8 mouse cellular contexts compared by ENCODE assay signal in the genomic region with DNA sequence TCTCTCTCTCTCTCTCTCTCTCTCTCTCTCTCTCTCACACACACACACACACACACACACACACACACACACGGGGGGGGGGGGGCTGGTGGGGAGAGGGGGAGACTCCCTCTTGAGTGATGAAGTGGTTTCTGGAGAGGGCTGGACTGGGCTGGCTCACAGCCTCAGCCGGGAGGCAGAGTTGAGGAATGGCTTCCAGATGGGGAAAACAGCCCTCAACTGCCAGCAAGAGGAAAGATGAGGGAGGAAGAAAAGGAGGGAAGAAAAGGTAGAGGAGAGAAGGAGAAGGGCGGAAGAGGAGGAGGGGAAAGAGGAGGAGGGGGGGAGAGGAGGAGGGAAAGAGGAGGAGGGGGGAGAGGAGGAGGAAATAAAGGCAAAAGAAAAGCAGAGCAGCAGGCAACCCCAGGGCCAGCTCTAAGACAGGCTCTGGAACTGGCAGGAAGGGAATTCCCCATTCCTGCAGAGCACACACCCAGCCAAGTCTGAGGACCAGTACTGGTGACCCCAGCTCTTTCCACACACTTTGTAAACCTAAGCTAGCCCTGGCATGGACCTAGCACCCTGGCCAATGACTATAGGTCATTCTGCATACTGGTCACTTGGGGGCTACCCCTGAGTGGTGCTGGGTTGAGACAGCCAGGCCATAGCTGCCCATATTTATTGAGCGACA. TPM values are rescaled to one million over a fixed set of nuclear protein-coding genes. Genes with fewer than 3 reads are reported as not detected.
DNase-seq lines count a peak whose midpoint lies in the region; ATAC-seq and TF ChIP-seq lines count a peak whose summit lies in the region.

No protein-coding gene starts in this region.

- H3K27me3 ChIP-seq in G1E (ENCODE audit: insufficient read depth, low read length) = no peaks in the 10 kb centered on the region
- no peaks in the 10 kb centered on the region for H3K27me3 ChIP-seq in heart, embryonic 15.5 days

- DNase-seq in G1E (ENCODE audit: low spot score) = no peak
- DNase-seq in embryo, embryonic 9.5 days (ENCODE audit: extremely low spot score) = peak; percentile 53
- peak; percentile 58 for DNase-seq in kidney, postnatal 14 days
- peak; percentile 62 to 86 for DNase-seq in lung, postnatal 4 days
- DNase-seq in adrenal gland, adult (ENCODE audit: inconsistent age in 2 of 2, low spot score in 1 of 2) = no peak
- no peak for DNase-seq in T-cell, adult 2 months (ENCODE audit: low spot score)
- no peak for DNase-seq in retina, embryonic 14.5 days (ENCODE audit: low spot score)

- no peaks in the 10 kb centered on the region for H3K9me3 ChIP-seq in G1E (replicated peaks)
- H3K9me3 ChIP-seq in heart, embryonic 15.5 days (replicated peaks) = no peaks in the 10 kb centered on the region

- 33% methylated on average over 3 of the region's 4 CpGs for WGBS in heart, embryonic 15.5 days

- peak overlapping the region; percentile 91 for H3K27ac ChIP-seq in heart, embryonic 15.5 days

- peaks cover 84% of the 10 kb centered on the region for H3K36me3 ChIP-seq in G1E (replicated peaks)
- no peaks in the 10 kb centered on the region for H3K36me3 ChIP-seq in heart, embryonic 15.5 days

- ATAC-seq in G1E (ENCODE audit: extremely low read depth, insufficient number of reproducible peaks, low FRiP score, poor library complexity, severe bottlenecking) = no peak
- ATAC-seq in heart, embryonic 15.5 days (replicated peaks; ENCODE audit: insufficient number of reproducible peaks, insufficient read depth, low FRiP score, low read depth) = peak; percentile 48; the same call in 1 of the 2 replicates

- peaks cover 95% of the 10 kb centered on the region for H3K4me1 ChIP-seq in G1E (ENCODE audit: insufficient read depth, low read depth, low read length)
- H3K4me1 ChIP-seq in heart, embryonic 15.5 days (replicated peaks) = peaks cover 77% of the 10 kb centered on the region

- no peak for TF ChIP-seq CTCF in G1E (IDR thresholded peaks at IDR 0.05; ENCODE audit: low read depth, low read length)

- H3K9ac ChIP-seq in heart, embryonic 15.5 days = no peak overlapping the region

- H3K4me3 ChIP-seq in G1E (ENCODE audit: low read depth, low read length) = peak overlapping the region; percentile 80; the same call in 1 of the 2 replicates
- no peak overlapping the region for H3K4me3 ChIP-seq in heart, embryonic 15.5 days

- peak overlapping the region; percentile 30 for H3K4me2 ChIP-seq in heart, embryonic 15.5 days

RNA-seq across cellular contexts. Expression of a gene that starts 4.3 kb away (rescaled TPM):
- total RNA-seq in G1E (2014; fragmentation: Nextera tagmentation) (104 and 119 TPM in 2 replicates), G1E (2017) (247 and 297 TPM in 2 replicates)
- polyA plus RNA-seq in G1E (2012) = 57.5 and 59.3 TPM in 2 replicates
- 2.4 and 3.7 TPM in 2 replicates for polyA plus RNA-seq in heart, embryonic 15.5 days (2015; fragmentation: Nextera tagmentation; extraction: Ambion mirVana)

RNA-seq across cellular contexts. Expression of a gene that starts 40.1 kb away (rescaled TPM):
- not detected in 2 replicates for total RNA-seq in G1E (2014; fragmentation: Nextera tagmentation)
- total RNA-seq in G1E (2017) = 0.12 TPM in 1 of 2 replicates, not detected in the other
- polyA plus RNA-seq in G1E (2012) = not detected in 2 replicates
- 0.10 and 0.95 TPM in 2 replicates for polyA plus RNA-seq in heart, embryonic 15.5 days (2015; fragmentation: Nextera tagmentation; extraction: Ambion mirVana)

RNA-seq across cellular contexts. Expression of a gene that starts 43.4 kb away (rescaled TPM):
- total RNA-seq in G1E (2014; fragmentation: Nextera tagmentation) (166 and 192 TPM in 2 replicates), G1E (2017) (185 and 191 TPM in 2 replicates)
- 152 and 187 TPM in 2 replicates for polyA plus RNA-seq in G1E (2012)
- polyA plus RNA-seq in heart, embryonic 15.5 days (2015; fragmentation: Nextera tagmentation; extraction: Ambion mirVana) = 780 and 813 TPM in 2 replicates

RNA-seq across cellular contexts. Expression of a gene that starts 59.9 kb away (rescaled TPM):
- total RNA-seq in G1E (2014; fragmentation: Nextera tagmentation) = 13.4 and 18.8 TPM in 2 replicates
- total RNA-seq in G1E (2017) = 25.0 and 36.3 TPM in 2 replicates
- 207 and 271 TPM in 2 replicates for polyA plus RNA-seq in G1E (2012)
- polyA plus RNA-seq in heart, embryonic 15.5 days (2015; fragmentation: Nextera tagmentation; extraction: Ambion mirVana) = 45.7 and 66.2 TPM in 2 replicates

Comparison
In these comparisons a context has a peak if more than half of its experiments do, and no peak if none do; other contexts are left out.
1. DNase-seq: peak in embryo, embryonic 9.5 days (single experiment), kidney, postnatal 14 days (single experiment) and lung, postnatal 4 days (2 of 2); none in G1E (single experiment), adrenal gland, adult (0 of 2), T-cell, adult 2 months (single experiment) and retina, embryonic 14.5 days (single experiment).
2. RNA of a gene that starts 4.3 kb away (polyA plus RNA-seq): 57.5 to 59.3 TPM in G1E; 2.4 to 3.7 TPM in heart, embryonic 15.5 days; every median in the first group is over 10 times any median in the second.